Mouse (Mus musculus) cerebellum, postnatal 14 days (tissue): Measurements from ENCODE around the gene Rnps1.
"Not testable (repeated sequence)": the region's sequence is repeated elsewhere in the genome, so short reads cannot be mapped to it uniquely, and the experiment has no call there.

Experiments
- DNase-seq, 2 experiments: peaks; one replicate each; pipeline ENCODE4 v3.0.0; 2021; ENCODE audit warnings: mixed read lengths in 2 of 2

Rnps1 gene

GRCm38 (mm10) chr17:24429201-24429983 lies 15.0 kb downstream of the Rnps1 start:
- no peak for DNase-seq

DNA sequence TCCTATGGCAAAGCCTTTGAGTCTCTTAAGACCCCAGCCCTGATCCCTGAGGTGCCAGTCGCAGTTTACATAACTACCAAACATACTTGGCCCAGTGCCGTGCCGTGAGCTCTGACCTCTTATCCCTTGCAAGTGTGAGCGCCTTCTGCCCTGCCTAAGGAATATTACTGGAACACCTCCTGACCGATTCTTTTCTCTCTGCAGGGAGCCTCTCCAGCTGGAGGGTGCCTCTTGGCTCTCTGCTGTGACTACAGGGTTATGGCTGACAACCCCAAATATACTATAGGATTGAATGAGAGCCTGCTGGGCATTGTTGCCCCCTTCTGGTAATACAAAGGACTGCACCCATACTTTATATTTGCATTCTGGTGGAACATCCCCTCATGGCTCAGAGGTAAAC lies 22.7 kb downstream of the Rnps1 start:
- DNase-seq: peak; percentile 58 to 72

DNA sequence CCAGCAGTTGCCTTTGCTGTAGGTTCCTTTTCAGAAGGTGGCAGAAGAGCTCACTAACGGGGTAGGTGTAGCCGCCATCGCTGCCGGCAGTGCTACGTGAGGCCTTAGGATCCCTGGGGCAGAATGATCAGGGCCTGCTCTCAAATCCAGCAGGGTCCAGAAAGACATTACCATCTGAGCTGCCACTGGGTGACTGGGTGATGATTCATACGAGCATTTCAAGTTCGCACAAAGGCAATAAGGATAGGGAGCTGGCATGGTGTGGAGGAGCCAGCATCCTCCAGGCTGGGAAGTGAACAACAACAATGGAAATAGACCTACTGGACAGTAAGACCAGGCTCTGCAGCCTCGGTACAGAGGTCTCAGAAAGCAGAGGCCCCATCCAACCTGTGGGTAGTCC lies 26.0 kb downstream of the Rnps1 start:
- DNase-seq: no peak

- peak; percentile 33 to 44 for DNase-seq
Observed at GRCm38 (mm10) chr17:24441148-24441547, 26.8 kb downstream of the Rnps1 start.

GRCm38 (mm10) chr17:24442107-24442506 lies 27.7 kb downstream of the Rnps1 start:
- no peak for DNase-seq

GRCm38 (mm10) chr17:24442632-24443155 lies 28.3 kb downstream of the Rnps1 start, which contains the start of gene Dnase1l2:
TSS of gene Dnase1l2 (minus strand) at chr17:24443105.
- DNase-seq: peak in 1 of 2 experiments; percentile 26

DNA sequence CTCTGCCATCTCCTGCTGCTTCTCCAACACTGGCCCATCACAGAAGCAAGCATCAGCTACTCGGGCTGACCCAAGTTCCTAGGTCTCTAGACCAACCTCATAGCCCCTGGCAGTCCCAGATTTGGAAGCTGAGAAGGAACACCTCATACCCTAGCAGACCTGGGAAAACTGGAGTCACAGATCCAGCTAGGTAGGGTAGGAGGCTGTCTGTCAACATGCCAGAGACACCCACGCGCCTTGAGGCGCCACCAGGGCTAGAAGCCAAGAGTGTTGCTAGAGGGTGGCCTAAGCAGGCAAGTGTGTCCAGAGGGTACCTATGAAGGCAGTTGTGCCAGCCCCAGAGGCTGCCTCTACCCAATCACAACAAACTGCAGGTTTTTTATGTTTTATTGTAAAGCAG lies 29.0 kb downstream of the Rnps1 start:
- DNase-seq: peak; percentile 62 to 67

- DNase-seq: no peak
Observed at GRCm38 (mm10) chr17:24446590-24446989, 32.2 kb downstream of the Rnps1 start.

- no peak for DNase-seq
Observed at GRCm38 (mm10) chr17:24449507-24449906, 35.1 kb downstream of the Rnps1 start.

DNA sequence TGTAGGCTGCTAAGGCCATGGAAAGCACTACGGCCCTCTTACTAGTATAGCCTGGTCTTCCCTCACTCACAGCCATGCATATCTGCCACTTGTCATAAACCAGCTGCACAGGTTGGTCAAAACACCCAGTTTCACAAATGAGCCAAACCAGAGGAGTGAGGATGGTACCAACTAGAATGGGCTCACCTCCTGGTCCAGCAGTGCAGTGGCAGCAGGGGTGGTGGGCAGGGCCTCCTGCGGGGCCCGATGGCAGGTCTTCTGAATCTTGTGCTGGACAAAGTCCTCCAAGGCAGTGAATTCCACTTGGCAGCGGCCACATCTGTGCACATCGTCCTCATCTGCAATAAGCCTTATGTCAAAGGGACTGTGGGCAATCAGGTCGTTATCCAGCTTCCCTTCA lies 36.9 kb downstream of the Rnps1 start:
- no peak for DNase-seq

DNA sequence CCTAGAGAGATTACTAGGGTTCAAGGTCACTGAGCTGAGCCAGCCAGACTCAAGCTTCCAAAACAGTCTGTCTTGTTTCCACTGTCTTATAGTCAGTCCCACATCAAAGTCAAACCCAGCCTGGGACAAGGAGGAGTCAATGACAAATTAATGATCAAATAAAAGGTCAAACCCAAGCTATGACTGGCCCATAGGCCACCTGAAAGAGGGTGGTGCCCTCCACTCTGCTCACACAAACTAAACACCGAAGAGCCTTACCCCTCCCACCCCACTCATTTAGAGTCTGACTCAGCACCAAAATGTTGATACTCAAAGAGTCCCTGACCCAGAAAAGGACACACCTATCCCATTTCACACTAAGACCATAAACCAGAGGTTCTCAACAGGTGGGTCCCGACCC lies 39.0 kb downstream of the Rnps1 start:
- DNase-seq: no peak

- DNase-seq: no peak
Observed at GRCm38 (mm10) chr17:24454218-24454755, 39.9 kb downstream of the Rnps1 start.

DNA sequence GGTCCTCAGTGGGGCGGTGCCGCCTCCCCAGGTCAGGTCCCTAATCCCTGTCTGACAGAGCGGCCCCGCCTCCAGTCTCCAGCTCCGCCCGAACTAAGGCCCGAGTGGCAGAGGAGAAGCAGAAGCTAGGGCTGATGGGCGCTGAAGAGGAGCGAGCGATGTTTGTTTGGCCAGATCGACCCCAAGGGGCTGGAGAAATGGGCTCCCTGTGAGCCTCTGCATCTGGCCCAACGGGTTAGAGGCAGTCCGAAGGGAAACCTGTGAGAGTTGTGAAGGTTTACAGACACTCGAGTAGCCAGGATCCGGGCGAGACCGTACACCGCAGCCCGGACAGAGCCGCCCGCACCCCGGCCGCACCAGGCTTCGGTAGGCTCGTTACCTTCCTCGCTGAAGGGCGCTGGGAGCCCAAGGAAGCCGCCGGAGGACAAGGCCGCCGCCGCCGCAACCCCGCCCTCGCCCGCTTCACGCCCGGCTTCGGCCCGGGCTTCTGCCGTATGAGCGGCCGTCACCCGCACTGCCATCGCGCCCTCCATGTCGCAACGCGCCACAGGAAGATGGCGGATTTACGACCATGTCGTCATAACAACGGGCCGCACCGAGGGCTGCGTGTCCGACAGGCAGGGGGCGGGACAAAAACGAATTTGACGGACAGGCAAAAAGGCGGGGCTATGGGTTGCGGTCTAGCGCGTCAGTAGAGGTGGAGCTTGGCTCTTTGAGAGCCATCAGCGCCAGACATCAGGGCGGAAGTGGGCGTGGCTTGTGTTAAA lies 40.6 kb downstream of the Rnps1 start:
- peak; percentile 99 for DNase-seq

DNA sequence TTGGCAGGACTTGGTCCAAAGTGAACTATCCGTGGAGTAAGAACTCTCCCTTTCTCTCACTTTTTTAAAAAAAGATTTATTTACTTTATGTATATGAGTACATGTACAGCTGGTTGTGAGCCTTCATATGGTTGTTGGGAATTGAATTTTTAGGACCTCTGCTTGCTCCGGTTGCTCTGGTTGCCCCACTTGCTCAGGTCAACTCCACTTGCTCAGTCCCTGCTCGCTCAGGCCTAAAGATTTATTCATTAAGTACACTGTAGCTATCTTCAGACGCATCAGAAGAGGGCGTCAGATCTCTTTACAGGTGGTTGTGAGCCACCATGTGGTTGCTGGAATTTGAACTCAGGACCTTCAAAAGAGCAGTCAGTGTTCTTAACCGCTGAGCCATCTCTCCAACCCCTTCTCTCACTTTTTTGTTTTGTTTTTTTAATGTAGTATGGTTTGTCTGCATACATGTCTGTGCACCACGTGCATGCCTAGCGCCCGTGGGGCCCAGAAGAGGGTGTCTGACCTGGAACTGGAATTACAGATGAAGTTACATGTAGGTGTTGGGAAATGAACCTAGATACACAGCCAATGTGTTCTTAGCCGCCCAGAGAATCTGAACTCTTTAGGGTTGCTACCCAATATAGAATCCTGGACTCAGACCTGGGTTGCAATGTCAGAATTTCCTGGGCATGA lies 41.3 kb downstream of the Rnps1 start:
- DNase-seq: not testable (repeated sequence)

DNA sequence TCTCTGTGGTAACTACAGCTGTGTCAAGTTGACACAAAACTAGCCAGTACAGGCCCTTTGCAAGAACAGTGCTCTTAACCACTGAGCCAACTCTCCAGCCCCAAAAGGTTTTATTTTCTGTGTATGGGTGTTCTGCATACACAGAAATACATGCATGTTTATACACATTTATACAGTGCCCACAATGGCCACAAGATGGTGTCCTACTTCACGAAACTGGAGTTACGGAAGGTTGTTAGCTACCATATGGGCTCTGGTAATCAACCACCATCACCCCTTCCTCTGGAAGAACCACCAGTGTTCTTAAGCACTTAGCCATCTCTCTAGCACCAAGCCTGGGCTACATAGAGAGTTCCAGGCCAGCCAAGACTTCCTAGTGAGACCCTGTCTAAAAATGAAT lies 47.2 kb downstream of the Rnps1 start:
- DNase-seq: peak in 1 of 2 experiments; percentile 64

GRCm38 (mm10) chr17:24462932-24463331 lies 48.6 kb downstream of the Rnps1 start:
- DNase-seq: no peak

GRCm38 (mm10) chr17:24463374-24464133 lies 49.2 kb downstream of the Rnps1 start:
- no peak for DNase-seq

DNA sequence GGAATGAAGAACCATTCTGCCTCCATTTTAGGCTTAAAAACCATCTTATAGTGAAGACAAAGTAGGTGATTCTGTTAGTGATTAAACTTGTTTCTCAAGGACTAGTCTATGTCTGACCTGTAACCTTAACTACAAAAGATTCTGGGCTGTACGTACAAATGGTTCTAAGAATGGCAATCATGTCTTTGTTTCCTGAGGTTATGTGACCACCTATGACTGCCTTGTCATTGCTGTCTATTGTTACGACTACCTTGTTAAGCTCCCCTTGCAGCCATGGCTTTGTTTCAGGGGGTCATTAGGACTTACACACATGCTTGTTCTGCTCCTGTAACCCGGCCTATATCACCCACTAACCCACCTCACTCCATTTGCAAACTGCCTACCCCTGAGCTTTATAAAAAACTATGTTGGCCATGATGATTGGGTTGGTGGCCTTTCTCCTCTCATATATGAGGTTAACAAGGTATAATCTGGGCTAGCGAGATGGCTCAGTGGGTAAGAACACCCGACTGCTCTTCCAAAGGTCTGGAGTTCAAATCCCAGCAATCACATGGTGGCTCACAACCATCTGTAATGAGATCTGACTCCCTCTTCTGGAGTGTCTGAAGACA lies 54.4 kb downstream of the Rnps1 start:
- DNase-seq: no peak

GRCm38 (mm10) chr17:24469336-24469909 lies 55.1 kb downstream of the Rnps1 start:
- no peak for DNase-seq

DNA sequence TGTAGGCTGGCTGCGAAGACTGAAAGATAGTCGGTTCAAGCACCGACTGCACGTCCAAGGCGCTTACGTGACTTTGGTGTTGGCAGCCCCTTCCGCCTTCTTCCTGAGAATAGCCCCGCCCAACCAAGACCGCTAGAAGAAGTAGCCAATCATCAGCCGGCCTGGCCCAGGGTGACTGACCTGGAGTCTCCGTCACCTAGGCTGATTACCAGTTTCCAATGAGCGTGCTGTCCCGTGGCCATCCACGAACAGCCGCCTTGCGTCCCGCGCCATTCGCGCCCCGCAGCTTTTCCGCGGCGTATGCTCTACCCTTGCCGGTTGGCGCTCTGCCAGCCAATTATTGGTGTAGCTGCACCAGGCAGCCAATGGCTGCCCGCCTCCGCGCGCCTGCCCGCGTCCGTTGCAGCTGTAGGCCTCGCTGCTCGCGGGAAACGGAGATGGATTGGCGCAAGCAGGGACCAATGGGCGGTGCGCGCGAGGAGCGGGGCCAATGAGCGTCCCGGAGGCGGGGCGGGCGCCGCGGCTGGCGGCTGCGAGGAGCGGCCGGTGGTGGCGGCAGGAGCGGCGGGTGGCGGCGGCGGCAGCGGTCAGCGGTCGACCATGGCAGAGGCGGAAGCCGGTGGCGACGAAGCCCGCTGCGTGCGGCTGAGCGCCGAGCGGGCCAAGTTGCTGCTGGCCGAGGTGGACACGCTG lies 55.7 kb downstream of the Rnps1 start, which contains the start of the genes E4f1 and Pgp:
TSS of gene E4f1 (minus strand) at position 404 of the 693 bp plus-strand sequence.
TSS of gene Pgp (plus strand) at position 483 of the 693 bp plus-strand sequence.
- DNase-seq: peak; percentile 100
